Mouse (Mus musculus) MEL (cell line): ENCODE measurements at regions not wholly inside any gene's neighbourhood (a gene's known extent, or its start where the extent isn't known, plus 50 kb on each side); places are given as distances from the start of the nearest gene placed in this dataset.

Source experiments
- EP300 ChIP-seq, 2 experiments: IDR thresholded peaks; 2 replicates each; pipeline ENCODE4 v1.6.1; 2011; ENCODE audit warnings: improper control_type of control experiment in 2 of 2, low read length in 2 of 2, low read depth in 1 of 2, mild to moderate bottlenecking in 1 of 2
- HCFC1 ChIP-seq: IDR thresholded peaks from 2 replicates; pipeline ENCODE4 v1.6.1; 2012; ENCODE audit warnings: low read depth, mild to moderate bottlenecking, inconsistent platforms, low read length, improper control_type of control experiment, moderate library complexity
- MAFK ChIP-seq: IDR thresholded peaks from 2 replicates; pipeline ENCODE4 v1.6.1; 2011; ENCODE audit warnings: low read depth, mild to moderate bottlenecking, low read length, improper control_type of control experiment, borderline replicate concordance
- MAX ChIP-seq: IDR thresholded peaks from 2 replicates; pipeline ENCODE4 v1.6.1; 2011; ENCODE audit warnings: low read length, improper control_type of control experiment
- POLR2AphosphoS2 ChIP-seq: IDR thresholded peaks from 2 replicates; pipeline ENCODE4 v1.6.1; 2011; ENCODE audit warnings: low read length, improper control_type of control experiment
- RAD21 ChIP-seq: IDR thresholded peaks from 2 replicates; pipeline ENCODE4 v1.6.1; 2011; ENCODE audit warnings: mild to moderate bottlenecking, low read depth, low read length, improper control_type of control experiment
- USF1 ChIP-seq: IDR thresholded peaks from 2 replicates; pipeline ENCODE4 v1.6.1; 2014; ENCODE audit warnings: low read depth, mild to moderate bottlenecking, inconsistent platforms, low read length, improper control_type of control experiment, moderate library complexity

GRCm38 (mm10) chr8:125367374-125367773 is 202.2 kb downstream of the Sipa1l2 start:
- TF ChIP-seq MAFK, result no peak
- no peak for TF ChIP-seq USF1
- no peak for TF ChIP-seq POLR2AphosphoS2
- no peak for TF ChIP-seq MAX
- no peak for TF ChIP-seq HCFC1
- TF ChIP-seq RAD21, result no peak
- no peak for TF ChIP-seq EP300 (IDR thresholded peaks at IDR 0.05; ENCODE audit: low read depth in 1 of 2, low read length in 2 of 2)
